Mouse (Mus musculus): ENCODE results near the gene Cacnb2. TPM values are rescaled to one million over a fixed set of nuclear protein-coding genes. Genes with fewer than 3 reads are reported as not detected.
A peak's percentile ranks its signal among the peaks of the same experiment; 100 is the strongest.

Gene Cacnb2
- polyA plus RNA-seq, 1 experiment from 2014 or later: 2.4 TPM

- 16% methylated on average over 4 of the region's 4 CpGs for WGBS
- Histone ChIP-seq H3K4me1 (ENCODE audit: control insufficient read depth, insufficient read depth, low read length) (peaks cover 2% of the 10 kb centered on the region), H3K9ac (ENCODE audit: low read length) (no peak overlapping the region), H3K4me2 (ENCODE audit: low read length) (no peak overlapping the region), H3K9me3 (replicated peaks; ENCODE audit: control insufficient read depth, low read length) (no peaks in the 10 kb centered on the region), H3K27ac (ENCODE audit: low read depth, low read length) (no peak overlapping the region), H3K4me3 (ENCODE audit: low read depth, low read length) (no peak overlapping the region), H3K27me3 (replicated peaks; ENCODE audit: control insufficient read depth, insufficient read depth, low read length) (no peaks in the 10 kb centered on the region), H3K36me3 (ENCODE audit: control insufficient read depth, insufficient read depth, low read length) (no peaks in the 10 kb centered on the region)
- DNase-seq (ENCODE audit: low spot score) (no peak), ATAC-seq (no peak)
These were observed 222.3 kb downstream of the Cacnb2 start for GRCm38 (mm10) chr2:14825146-14825545.

GRCm38 (mm10) chr2:14829451-14829850, 226.6 kb downstream of the Cacnb2 start:
- no peak overlapping the region for H3K9ac ChIP-seq (ENCODE audit: low read length)
- H3K27ac ChIP-seq (ENCODE audit: low read depth, low read length): no peak overlapping the region
- no peaks in the 10 kb centered on the region; the same call in 1 of the 2 replicates for H3K4me1 ChIP-seq (ENCODE audit: control insufficient read depth, insufficient read depth, low read length)
- no peaks in the 10 kb centered on the region for H3K27me3 ChIP-seq (replicated peaks; ENCODE audit: control insufficient read depth, insufficient read depth, low read length)
- H3K36me3 ChIP-seq (ENCODE audit: control insufficient read depth, insufficient read depth, low read length): no peaks in the 10 kb centered on the region
- no peaks in the 10 kb centered on the region for H3K9me3 ChIP-seq (replicated peaks; ENCODE audit: control insufficient read depth, low read length)
- no peak overlapping the region for H3K4me3 ChIP-seq (ENCODE audit: low read depth, low read length)
- H3K4me2 ChIP-seq (ENCODE audit: low read length): no peak overlapping the region
- DNase-seq (ENCODE audit: low spot score) (no peak), ATAC-seq (no peak)
- WGBS: 75% methylated on average over 3 of the region's 3 CpGs

DNA sequence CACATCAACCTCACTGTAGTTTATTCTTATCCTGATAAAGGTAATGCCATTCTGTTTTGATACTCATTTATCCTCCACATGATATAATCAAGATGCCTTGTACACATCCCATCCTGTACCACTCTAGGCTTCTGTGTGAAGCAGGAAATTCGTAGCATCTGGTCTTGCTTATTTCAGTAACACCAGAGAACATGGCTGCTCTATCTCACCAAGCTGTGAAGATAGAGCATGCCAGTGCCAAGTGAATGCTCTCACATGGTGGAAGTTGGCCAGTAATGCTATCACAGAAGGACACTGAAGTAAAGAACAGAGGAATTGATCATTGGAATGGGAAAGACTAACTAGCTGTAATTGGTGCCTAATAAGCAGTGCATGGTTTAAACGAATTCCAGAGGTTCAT, 228.4 kb downstream of the Cacnb2 start:
- Histone ChIP-seq H3K9me3 (replicated peaks; ENCODE audit: control insufficient read depth, low read length) (no peaks in the 10 kb centered on the region), H3K27me3 (replicated peaks; ENCODE audit: control insufficient read depth, insufficient read depth, low read length) (no peaks in the 10 kb centered on the region), H3K4me3 (ENCODE audit: low read depth, low read length) (no peak overlapping the region), H3K36me3 (ENCODE audit: control insufficient read depth, insufficient read depth, low read length) (no peaks in the 10 kb centered on the region), H3K27ac (ENCODE audit: low read depth, low read length) (no peak overlapping the region), H3K9ac (ENCODE audit: low read length) (no peak overlapping the region), H3K4me2 (ENCODE audit: low read length) (no peak overlapping the region), H3K4me1 (ENCODE audit: control insufficient read depth, insufficient read depth, low read length) (no peaks in the 10 kb centered on the region; the same call in 1 of the 2 replicates)
- WGBS: 70% methylated on average over 2 of the region's 2 CpGs
- DNase-seq (ENCODE audit: low spot score) (no peak), ATAC-seq (no peak)

- no peaks in the 10 kb centered on the region for H3K9me3 ChIP-seq (replicated peaks; ENCODE audit: control insufficient read depth, low read length)
- no peak overlapping the region for H3K9ac ChIP-seq (ENCODE audit: low read length)
- H3K4me2 ChIP-seq (ENCODE audit: low read length): no peak overlapping the region
- 84% methylated on average over 5 of the region's 5 CpGs for WGBS
- no peaks in the 10 kb centered on the region for H3K27me3 ChIP-seq (replicated peaks; ENCODE audit: control insufficient read depth, insufficient read depth, low read length)
- ATAC-seq (no peak), DNase-seq (ENCODE audit: low spot score) (no peak)
- no peaks in the 10 kb centered on the region for H3K4me1 ChIP-seq (ENCODE audit: control insufficient read depth, insufficient read depth, low read length)
- H3K27ac ChIP-seq (ENCODE audit: low read depth, low read length): no peak overlapping the region
- no peaks in the 10 kb centered on the region for H3K36me3 ChIP-seq (ENCODE audit: control insufficient read depth, insufficient read depth, low read length)
- no peak overlapping the region for H3K4me3 ChIP-seq (ENCODE audit: low read depth, low read length)
These were observed 231.9 kb downstream of the Cacnb2 start for GRCm38 (mm10) chr2:14834700-14835317.

DNA sequence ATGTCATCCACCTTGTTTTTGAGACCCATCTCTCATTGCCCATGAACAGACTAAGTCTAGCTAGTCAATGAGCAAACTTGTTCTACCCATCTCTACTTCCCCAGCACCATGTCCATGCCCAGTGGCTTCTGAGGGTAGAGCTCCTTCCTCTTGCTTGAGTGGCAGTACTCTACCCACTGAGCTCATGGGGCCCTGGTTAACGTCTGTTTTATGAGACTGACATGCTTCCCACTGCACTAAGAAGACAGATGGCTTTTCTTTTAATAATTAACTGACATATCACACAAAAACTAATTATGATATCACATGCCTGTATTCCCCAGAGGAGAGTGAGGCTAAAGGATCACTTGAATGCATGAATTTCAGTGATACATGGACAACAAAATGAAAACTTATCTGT, 238.4 kb downstream of the Cacnb2 start:
- WGBS: 64% methylated on average over 1 of the region's 1 CpGs
- H3K27me3 ChIP-seq (replicated peaks; ENCODE audit: control insufficient read depth, insufficient read depth, low read length): no peaks in the 10 kb centered on the region
- DNase-seq (ENCODE audit: low spot score) (no peak), ATAC-seq (no peak)
- no peaks in the 10 kb centered on the region for H3K36me3 ChIP-seq (ENCODE audit: control insufficient read depth, insufficient read depth, low read length)
- H3K9me3 ChIP-seq (replicated peaks; ENCODE audit: control insufficient read depth, low read length): no peaks in the 10 kb centered on the region
- H3K9ac ChIP-seq (ENCODE audit: low read length): no peak overlapping the region
- H3K4me1 ChIP-seq (ENCODE audit: control insufficient read depth, insufficient read depth, low read length): no peaks in the 10 kb centered on the region
- H3K27ac ChIP-seq (ENCODE audit: low read depth, low read length): no peak overlapping the region
- no peak overlapping the region for H3K4me3 ChIP-seq (ENCODE audit: low read depth, low read length)
- no peak overlapping the region for H3K4me2 ChIP-seq (ENCODE audit: low read length)

- Histone ChIP-seq H3K9ac (ENCODE audit: low read length) (no peak overlapping the region), H3K9me3 (replicated peaks; ENCODE audit: control insufficient read depth, low read length) (no peaks in the 10 kb centered on the region), H3K4me3 (ENCODE audit: low read depth, low read length) (no peak overlapping the region), H3K27me3 (replicated peaks; ENCODE audit: control insufficient read depth, insufficient read depth, low read length) (no peaks in the 10 kb centered on the region), H3K4me2 (ENCODE audit: low read length) (no peak overlapping the region), H3K27ac (ENCODE audit: low read depth, low read length) (no peak overlapping the region), H3K4me1 (ENCODE audit: control insufficient read depth, insufficient read depth, low read length) (no peaks in the 10 kb centered on the region), H3K36me3 (ENCODE audit: control insufficient read depth, insufficient read depth, low read length) (no peaks in the 10 kb centered on the region)
- no peak for DNase-seq (ENCODE audit: low spot score)
- ATAC-seq: no peak; the same call in 1 of the 2 replicates
- 76% methylated on average over 1 of the region's 1 CpGs for WGBS
These were observed 243.8 kb downstream of the Cacnb2 start for GRCm38 (mm10) chr2:14846727-14847126.

DNA sequence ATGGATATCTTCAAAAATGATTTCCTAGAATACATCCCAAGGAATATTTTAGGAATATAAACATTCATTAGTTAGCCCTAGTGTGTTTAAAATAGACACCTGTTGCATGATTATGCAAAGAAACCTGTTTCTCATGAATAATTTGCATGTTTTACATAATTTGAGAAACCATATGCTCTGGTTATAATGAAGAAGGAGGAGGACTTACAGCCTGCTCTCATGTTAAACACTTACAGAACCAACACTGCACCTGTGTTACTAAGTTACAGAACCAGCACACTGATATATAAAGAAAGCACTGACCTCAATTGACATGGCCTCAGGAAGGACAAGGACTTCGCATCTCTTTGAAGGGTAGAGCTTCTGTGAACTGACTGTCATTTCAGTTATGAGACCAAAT, 244.3 kb downstream of the Cacnb2 start:
- WGBS: 90% methylated on average over 1 of the region's 1 CpGs
- Histone ChIP-seq H3K27ac (ENCODE audit: low read depth, low read length) (no peak overlapping the region), H3K9me3 (replicated peaks; ENCODE audit: control insufficient read depth, low read length) (no peaks in the 10 kb centered on the region), H3K4me1 (ENCODE audit: control insufficient read depth, insufficient read depth, low read length) (no peaks in the 10 kb centered on the region), H3K9ac (ENCODE audit: low read length) (no peak overlapping the region), H3K4me3 (ENCODE audit: low read depth, low read length) (no peak overlapping the region), H3K36me3 (ENCODE audit: control insufficient read depth, insufficient read depth, low read length) (no peaks in the 10 kb centered on the region), H3K4me2 (ENCODE audit: low read length) (no peak overlapping the region), H3K27me3 (replicated peaks; ENCODE audit: control insufficient read depth, insufficient read depth, low read length) (no peaks in the 10 kb centered on the region)
- DNase-seq (ENCODE audit: low spot score) (no peak), ATAC-seq (peak; percentile 20; the same call in 1 of the 2 replicates)

- Histone ChIP-seq H3K9ac (ENCODE audit: low read length) (no peak overlapping the region), H3K36me3 (ENCODE audit: control insufficient read depth, insufficient read depth, low read length) (no peaks in the 10 kb centered on the region), H3K4me1 (ENCODE audit: control insufficient read depth, insufficient read depth, low read length) (no peaks in the 10 kb centered on the region), H3K4me3 (ENCODE audit: low read depth, low read length) (no peak overlapping the region), H3K4me2 (ENCODE audit: low read length) (no peak overlapping the region), H3K9me3 (replicated peaks; ENCODE audit: control insufficient read depth, low read length) (no peaks in the 10 kb centered on the region), H3K27ac (ENCODE audit: low read depth, low read length) (no peak overlapping the region), H3K27me3 (replicated peaks; ENCODE audit: control insufficient read depth, insufficient read depth, low read length) (no peaks in the 10 kb centered on the region)
- WGBS: 84% methylated on average over 1 of the region's 1 CpGs
- DNase-seq (ENCODE audit: low spot score) (no peak), ATAC-seq (no peak)
These were observed 247.9 kb downstream of the Cacnb2 start for GRCm38 (mm10) chr2:14850831-14851230.

DNA sequence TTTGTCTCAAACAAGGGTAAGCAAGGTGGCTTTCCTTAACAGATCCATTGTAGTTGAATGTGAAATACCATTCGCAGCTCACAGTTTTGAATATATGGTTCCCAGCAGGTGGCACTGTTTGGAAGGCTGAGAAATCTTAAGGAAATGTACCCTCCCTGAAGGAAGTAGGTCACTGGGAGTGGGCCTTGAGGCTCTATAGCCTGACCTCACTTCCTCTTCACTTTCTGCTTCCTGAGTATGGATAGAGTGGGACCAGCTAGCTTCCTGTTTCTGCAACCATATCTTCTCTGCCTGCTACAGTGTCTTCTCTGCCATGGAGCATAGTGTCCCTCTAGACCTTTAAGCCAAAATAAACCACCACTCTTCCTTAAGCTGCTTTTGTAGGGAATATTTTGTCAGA, 248.5 kb downstream of the Cacnb2 start:
- no peaks in the 10 kb centered on the region for H3K9me3 ChIP-seq (replicated peaks; ENCODE audit: control insufficient read depth, low read length)
- no peak overlapping the region for H3K9ac ChIP-seq (ENCODE audit: low read length)
- H3K36me3 ChIP-seq (ENCODE audit: control insufficient read depth, insufficient read depth, low read length): no peaks in the 10 kb centered on the region
- no peak overlapping the region for H3K4me2 ChIP-seq (ENCODE audit: low read length)
- DNase-seq (ENCODE audit: low spot score) (no peak), ATAC-seq (no peak)
- no peaks in the 10 kb centered on the region for H3K4me1 ChIP-seq (ENCODE audit: control insufficient read depth, insufficient read depth, low read length)
- H3K27me3 ChIP-seq (replicated peaks; ENCODE audit: control insufficient read depth, insufficient read depth, low read length): no peaks in the 10 kb centered on the region
- H3K4me3 ChIP-seq (ENCODE audit: low read depth, low read length): no peak overlapping the region
- WGBS: 82% methylated on average over 1 of the region's 1 CpGs
- H3K27ac ChIP-seq (ENCODE audit: low read depth, low read length): no peak overlapping the region
